Mouse (Mus musculus) bone marrow macrophage, adult 2 months (primary cell): ENCODE measurements around the gene Ikzf2. TPM values are rescaled to one million over a fixed set of nuclear protein-coding genes. Genes with fewer than 3 reads are reported as not detected.

Experiments
- H3K27ac ChIP-seq: 2 replicates; pipeline ENCODE4 v1.5.1; 2012; ENCODE audit warnings: low read depth, low read length; ENCODE audit not compliant: insufficient read depth
- H3K4me1 ChIP-seq: 2 replicates; pipeline ENCODE4 v1.6.1; 2012; ENCODE audit warnings: low read length; ENCODE audit not compliant: control insufficient read depth, insufficient read depth
- H3K4me3 ChIP-seq: 2 replicates; pipeline ENCODE4 v1.5.1; 2012; ENCODE audit warnings: mild to moderate bottlenecking, low read length, moderate library complexity; ENCODE audit not compliant: insufficient read depth
- CTCF ChIP-seq: IDR thresholded peaks from 2 replicates; pipeline ENCODE4 v1.5.1; 2012; ENCODE audit warnings: low read depth, mild to moderate bottlenecking, low read length, moderate library complexity
- POLR2A ChIP-seq: IDR thresholded peaks from 2 replicates; pipeline ENCODE4 v1.6.1; 2012; ENCODE audit warnings: mild to moderate bottlenecking, low read depth, low read length, borderline replicate concordance
- polyA plus RNA-seq: library from polyadenylated mRNA; stranded (reverse); fragments of >200 nt; gene quantifications from 2 replicates; pipeline ENCODE4 v1.2.4, GENCODE M21; 2012; ENCODE audit not compliant: missing spikeins, insufficient read depth, insufficient read length

Gene Ikzf2
- polyA plus RNA-seq, 1 experiment, result 1.8 TPM

- H3K27ac ChIP-seq, result no peak overlapping the region
- TF ChIP-seq CTCF (no peak), POLR2A (no peak)
- no peaks in the 10 kb centered on the region for H3K4me1 ChIP-seq
- no peak overlapping the region for H3K4me3 ChIP-seq
Observed at GRCm38 (mm10) chr1:69549987-69550386, 137.1 kb downstream of the Ikzf2 start.

- Histone ChIP-seq H3K4me1 (no peaks in the 10 kb centered on the region), H3K4me3 (no peak overlapping the region), H3K27ac (no peak overlapping the region)
- TF ChIP-seq CTCF, result no peak
- TF ChIP-seq POLR2A, result no peak
Observed at GRCm38 (mm10) chr1:69545885-69546253, 141.2 kb downstream of the Ikzf2 start.

- H3K4me1 ChIP-seq, result no peaks in the 10 kb centered on the region
- no peak overlapping the region for H3K27ac ChIP-seq
- H3K4me3 ChIP-seq, result no peak overlapping the region
- TF ChIP-seq POLR2A (no peak), CTCF (no peak)
Observed at GRCm38 (mm10) chr1:69545217-69545884, 141.7 kb downstream of the Ikzf2 start.

GRCm38 (mm10) chr1:69543774-69544597, 143.1 kb downstream of the Ikzf2 start:
- Histone ChIP-seq H3K27ac (no peak overlapping the region), H3K4me1 (no peaks in the 10 kb centered on the region), H3K4me3 (no peak overlapping the region)
- no peak for TF ChIP-seq CTCF
- no peak for TF ChIP-seq POLR2A

GRCm38 (mm10) chr1:69542546-69542945, 144.5 kb downstream of the Ikzf2 start:
- Histone ChIP-seq H3K27ac (no peak overlapping the region), H3K4me3 (no peak overlapping the region), H3K4me1 (no peaks in the 10 kb centered on the region)
- TF ChIP-seq CTCF (no peak), POLR2A (no peak)

- no peaks in the 10 kb centered on the region for H3K4me1 ChIP-seq
- H3K4me3 ChIP-seq, result no peak overlapping the region
- no peak for TF ChIP-seq CTCF
- TF ChIP-seq POLR2A, result no peak
- H3K27ac ChIP-seq, result no peak overlapping the region
Observed at GRCm38 (mm10) chr1:69538663-69539062, 148.4 kb downstream of the Ikzf2 start.

- Histone ChIP-seq H3K4me3 (no peak overlapping the region), H3K4me1 (no peaks in the 10 kb centered on the region), H3K27ac (no peak overlapping the region)
- TF ChIP-seq CTCF (no peak), POLR2A (no peak)
Observed at GRCm38 (mm10) chr1:69537619-69538018, 149.4 kb downstream of the Ikzf2 start.

- no peaks in the 10 kb centered on the region for H3K4me1 ChIP-seq
- TF ChIP-seq CTCF (no peak), POLR2A (no peak)
- no peak overlapping the region for H3K4me3 ChIP-seq
- H3K27ac ChIP-seq, result no peak overlapping the region
Observed at GRCm38 (mm10) chr1:69535507-69535906, 151.5 kb downstream of the Ikzf2 start.

GRCm38 (mm10) chr1:69533048-69533447, 154.0 kb downstream of the Ikzf2 start:
- H3K4me3 ChIP-seq, result no peak overlapping the region
- TF ChIP-seq POLR2A (no peak), CTCF (no peak)
- H3K4me1 ChIP-seq, result no peaks in the 10 kb centered on the region

GRCm38 (mm10) chr1:69528696-69529095, 158.3 kb downstream of the Ikzf2 start:
- Histone ChIP-seq H3K4me1 (no peaks in the 10 kb centered on the region), H3K27ac (no peak overlapping the region), H3K4me3 (no peak overlapping the region)
- TF ChIP-seq POLR2A, result no peak

More at GRCm38 (mm10) chr1:69533048-69533447, 154.0 kb downstream of the Ikzf2 start:
- H3K27ac ChIP-seq, result no peak overlapping the region
